In genomic region chr10:81513798-81514197, GRCm38 (mm10) we compare ENCODE assay signal across 19 mouse cellular contexts. TPM values are rescaled to one million over a fixed set of nuclear protein-coding genes. Genes with fewer than 3 reads are reported as not detected.
"Had no signal": no experiment of that assay in that cellular context is flagged by ENCODE, and none has a peak within 500 bp of the region (broad histone marks: within the 10 kb centered on the region; RNA-seq: fewer than 3 reads in every experiment).

No protein-coding gene starts in this region.

- ATAC-seq: liver, embryonic 12.5 days; lung, postnatal 0 days had no signal

- H3K4me3 ChIP-seq: kidney, embryonic 15.5 days; limb, embryonic 13.5 days; liver, embryonic 12.5 days; midbrain, embryonic 10.5 days; myocyte; neural tube, embryonic 15.5 days had no signal

- H3K9ac ChIP-seq: kidney, embryonic 15.5 days; limb, embryonic 13.5 days; liver, embryonic 12.5 days; neural tube, embryonic 15.5 days had no signal

- H3K4me1 ChIP-seq: limb, embryonic 13.5 days; midbrain, embryonic 10.5 days; neural tube, embryonic 15.5 days had no signal

- H3K9me3 ChIP-seq: kidney, embryonic 15.5 days; limb, embryonic 13.5 days; neural tube, embryonic 15.5 days had no signal

- H3K36me3 ChIP-seq: kidney, embryonic 15.5 days; limb, embryonic 13.5 days; midbrain, embryonic 10.5 days; neural tube, embryonic 15.5 days had no signal

- DNase-seq: kidney, adult 18-20 months; kidney, postnatal 25 days; layer of hippocampus, adult 9-11 months; left cerebral cortex, postnatal 4 days; lung, adult 18-20 months; lung, postnatal 36 days; midbrain, embryonic 14.5 days; right cerebral cortex, adult 18-20 months; right cerebral cortex, postnatal 25 days; thymus, adult 2 months; thymus, postnatal 4 days had no signal

- H3K27ac ChIP-seq: kidney, embryonic 15.5 days; limb, embryonic 13.5 days; liver, embryonic 12.5 days; midbrain, embryonic 10.5 days; neural tube, embryonic 15.5 days had no signal

- H3K4me2 ChIP-seq: kidney, embryonic 15.5 days; limb, embryonic 13.5 days; liver, embryonic 12.5 days; neural tube, embryonic 15.5 days had no signal

RNA-seq across cellular contexts. Expression of gene Gna15, which starts 10.2 kb away (rescaled TPM):
- polyA plus RNA-seq: myocyte had no signal

RNA-seq across cellular contexts. Expression of gene S1pr4, which starts 13.9 kb away (rescaled TPM):
- polyA plus RNA-seq: myocyte had no signal

RNA-seq across cellular contexts. Expression of gene Celf5, which starts 31.3 kb away (rescaled TPM):
- total RNA-seq: megakaryocyte, adult 5-6 weeks had no signal
